Mouse (Mus musculus): Measurements from ENCODE around the gene Myocos.

- TF ChIP-seq CTCF (IDR thresholded peaks at IDR 0.05; ENCODE audit: low read depth, low read length) (no peak), EP300 (IDR thresholded peaks at IDR 0.05; ENCODE audit: insufficient read depth, low read depth, low read length) (no peak)
These were observed 35.7 kb upstream of the Myocos start for GRCm38 (mm10) chr1:162693721-162694120.
